Mouse (Mus musculus): Measurements from ENCODE around the gene Armc8. TPM values are rescaled to one million over a fixed set of nuclear protein-coding genes. Genes with fewer than 3 reads are reported as not detected.
A peak's percentile ranks its signal among the peaks of the same experiment; 100 is the strongest.

Armc8 gene
- polyA plus RNA-seq, 1 experiment: 0.19 TPM

- no peaks in the 10 kb centered on the region for H3K27me3 ChIP-seq (ENCODE audit: control insufficient read depth)
- H3K4me1 ChIP-seq (ENCODE audit: control insufficient read depth): peaks cover 26% of the 10 kb centered on the region
- peak overlapping the region; percentile 98 for H3K4me3 ChIP-seq (replicated peaks)
Measured at GRCm38 (mm10) chr9:99568023-99568346, 714 bp downstream of the Armc8 start.

GRCm38 (mm10) chr9:99563714-99564113 is 5.0 kb downstream of the Armc8 start:
- Histone ChIP-seq H3K36me3 (ENCODE audit: control insufficient read depth) (no peaks in the 10 kb centered on the region), H3K27me3 (ENCODE audit: control insufficient read depth) (no peaks in the 10 kb centered on the region), H3K4me1 (ENCODE audit: control insufficient read depth) (peaks cover 30% of the 10 kb centered on the region), H3K9me3 (ENCODE audit: control insufficient read depth, low read length) (no peaks in the 10 kb centered on the region), H3K4me3 (replicated peaks) (no peak overlapping the region)
- TF ChIP-seq GATA1 (IDR thresholded peaks at IDR 0.05; ENCODE audit: low read length) (no peak), TAL1 (IDR thresholded peaks at IDR 0.05; ENCODE audit: low read length) (no peak)

More at GRCm38 (mm10) chr9:99568023-99568346, 714 bp downstream of the Armc8 start:
- no peaks in the 10 kb centered on the region for H3K36me3 ChIP-seq (ENCODE audit: control insufficient read depth)
- TF ChIP-seq GATA1 (IDR thresholded peaks at IDR 0.05; ENCODE audit: low read length): no peak
- no peak for TF ChIP-seq TAL1 (IDR thresholded peaks at IDR 0.05; ENCODE audit: low read length)
- H3K9me3 ChIP-seq (ENCODE audit: control insufficient read depth, low read length): no peaks in the 10 kb centered on the region

GRCm38 (mm10) chr9:99560389-99560788 is 8.3 kb downstream of the Armc8 start:
- TF ChIP-seq TAL1 (IDR thresholded peaks at IDR 0.05; ENCODE audit: low read length): no peak
- TF ChIP-seq GATA1 (IDR thresholded peaks at IDR 0.05; ENCODE audit: low read length): no peak
- Histone ChIP-seq H3K36me3 (ENCODE audit: control insufficient read depth) (no peaks in the 10 kb centered on the region), H3K4me3 (replicated peaks) (no peak overlapping the region), H3K4me1 (ENCODE audit: control insufficient read depth) (peaks cover 38% of the 10 kb centered on the region), H3K9me3 (ENCODE audit: control insufficient read depth, low read length) (no peaks in the 10 kb centered on the region), H3K27me3 (ENCODE audit: control insufficient read depth) (no peaks in the 10 kb centered on the region)

GRCm38 (mm10) chr9:99559557-99559904 is 9.2 kb downstream of the Armc8 start:
- Histone ChIP-seq H3K36me3 (ENCODE audit: control insufficient read depth) (no peaks in the 10 kb centered on the region), H3K9me3 (ENCODE audit: control insufficient read depth, low read length) (no peaks in the 10 kb centered on the region), H3K4me1 (ENCODE audit: control insufficient read depth) (peaks cover 41% of the 10 kb centered on the region), H3K27me3 (ENCODE audit: control insufficient read depth) (no peaks in the 10 kb centered on the region), H3K4me3 (replicated peaks) (no peak overlapping the region)
- TF ChIP-seq GATA1 (IDR thresholded peaks at IDR 0.05; ENCODE audit: low read length): no peak
- no peak for TF ChIP-seq TAL1 (IDR thresholded peaks at IDR 0.05; ENCODE audit: low read length)

GRCm38 (mm10) chr9:99558824-99559556 is 9.7 kb downstream of the Armc8 start:
- H3K4me3 ChIP-seq (replicated peaks): no peak overlapping the region
- no peaks in the 10 kb centered on the region for H3K27me3 ChIP-seq (ENCODE audit: control insufficient read depth)
- H3K9me3 ChIP-seq (ENCODE audit: control insufficient read depth, low read length): no peaks in the 10 kb centered on the region
- peaks cover 45% of the 10 kb centered on the region for H3K4me1 ChIP-seq (ENCODE audit: control insufficient read depth)
- H3K36me3 ChIP-seq (ENCODE audit: control insufficient read depth): no peaks in the 10 kb centered on the region
- TF ChIP-seq GATA1 (IDR thresholded peaks at IDR 0.05; ENCODE audit: low read length): no peak
- TF ChIP-seq TAL1 (IDR thresholded peaks at IDR 0.05; ENCODE audit: low read length): no peak

GRCm38 (mm10) chr9:99557580-99558300 is 11.0 kb downstream of the Armc8 start:
- H3K4me3 ChIP-seq (replicated peaks): no peak overlapping the region
- H3K4me1 ChIP-seq (ENCODE audit: control insufficient read depth): peaks cover 45% of the 10 kb centered on the region
- TF ChIP-seq TAL1 (IDR thresholded peaks at IDR 0.05; ENCODE audit: low read length) (no peak), GATA1 (IDR thresholded peaks at IDR 0.05; ENCODE audit: low read length) (no peak)

GRCm38 (mm10) chr9:99555253-99555652 is 13.4 kb downstream of the Armc8 start:
- peaks cover 3% of the 10 kb centered on the region for H3K36me3 ChIP-seq (ENCODE audit: control insufficient read depth)

More at GRCm38 (mm10) chr9:99557580-99558300, 11.0 kb downstream of the Armc8 start:
- Histone ChIP-seq H3K27me3 (ENCODE audit: control insufficient read depth) (no peaks in the 10 kb centered on the region), H3K9me3 (ENCODE audit: control insufficient read depth, low read length) (no peaks in the 10 kb centered on the region), H3K36me3 (ENCODE audit: control insufficient read depth) (no peaks in the 10 kb centered on the region)

GRCm38 (mm10) chr9:99554052-99554451 is 14.6 kb downstream of the Armc8 start:
- no peak for TF ChIP-seq GATA1 (IDR thresholded peaks at IDR 0.05; ENCODE audit: low read length)
- TF ChIP-seq TAL1 (IDR thresholded peaks at IDR 0.05; ENCODE audit: low read length): no peak
- H3K4me3 ChIP-seq (replicated peaks): no peak overlapping the region
- H3K27me3 ChIP-seq (ENCODE audit: control insufficient read depth): no peaks in the 10 kb centered on the region
- H3K4me1 ChIP-seq (ENCODE audit: control insufficient read depth): peaks cover 39% of the 10 kb centered on the region
- H3K9me3 ChIP-seq (ENCODE audit: control insufficient read depth, low read length): no peaks in the 10 kb centered on the region
- peaks cover 5% of the 10 kb centered on the region for H3K36me3 ChIP-seq (ENCODE audit: control insufficient read depth)

More at GRCm38 (mm10) chr9:99555253-99555652, 13.4 kb downstream of the Armc8 start:
- no peaks in the 10 kb centered on the region for H3K27me3 ChIP-seq (ENCODE audit: control insufficient read depth)
- H3K4me3 ChIP-seq (replicated peaks): no peak overlapping the region
- H3K9me3 ChIP-seq (ENCODE audit: control insufficient read depth, low read length): no peaks in the 10 kb centered on the region
- H3K4me1 ChIP-seq (ENCODE audit: control insufficient read depth): peaks cover 47% of the 10 kb centered on the region
- TF ChIP-seq TAL1 (IDR thresholded peaks at IDR 0.05; ENCODE audit: low read length): no peak
- no peak for TF ChIP-seq GATA1 (IDR thresholded peaks at IDR 0.05; ENCODE audit: low read length)

- Histone ChIP-seq H3K4me1 (ENCODE audit: control insufficient read depth) (peaks cover 39% of the 10 kb centered on the region), H3K9me3 (ENCODE audit: control insufficient read depth, low read length) (no peaks in the 10 kb centered on the region), H3K27me3 (ENCODE audit: control insufficient read depth) (no peaks in the 10 kb centered on the region), H3K4me3 (replicated peaks) (no peak overlapping the region), H3K36me3 (ENCODE audit: control insufficient read depth) (peaks cover 5% of the 10 kb centered on the region)
- no peak for TF ChIP-seq GATA1 (IDR thresholded peaks at IDR 0.05; ENCODE audit: low read length)
- no peak for TF ChIP-seq TAL1 (IDR thresholded peaks at IDR 0.05; ENCODE audit: low read length)
Measured at GRCm38 (mm10) chr9:99553049-99553448, 15.7 kb downstream of the Armc8 start.

All from erythroblast, embryonic 14.5 days (primary cell).